Mouse (Mus musculus): ENCODE measurements around the gene Zbtb49.

Gene Zbtb49

DNA sequence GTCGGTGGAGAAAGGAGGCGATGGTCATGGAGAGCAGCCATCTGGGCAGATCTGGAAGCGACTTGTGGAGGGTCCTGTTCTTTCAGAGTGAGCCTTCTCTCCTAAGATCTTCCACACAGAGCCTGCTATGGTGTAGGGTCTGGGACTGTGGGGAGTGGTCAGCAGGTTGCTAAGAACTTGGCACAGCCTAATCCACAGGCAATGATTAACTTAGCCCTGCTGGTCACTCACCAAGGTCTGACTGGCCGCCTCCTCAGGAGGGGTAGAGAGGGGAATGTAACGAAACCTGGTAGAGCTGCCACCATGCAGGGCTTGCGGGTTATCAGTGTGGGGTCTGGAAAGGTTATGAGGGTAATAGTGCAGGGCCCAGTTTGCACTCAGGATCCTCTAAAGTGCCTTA lies 79.4 kb downstream of the Zbtb49 start:
- in situ Hi-C loops (cut with MboI; ENCODE audit: low pct_unique_long_range_greater_than_20kb in 1 of 2, low sequenced_read_pairs in 2 of 2, unreplicated experiment in 1 of 2), result no loop called here

Measured in mouse embryonic stem cell (cell line).